10 mouse cellular contexts compared by ENCODE assay signal in genomic region chr12:113097040-113097439, GRCm38 (mm10). TPM values are rescaled to one million over a fixed set of nuclear protein-coding genes. Genes with fewer than 3 reads are reported as not detected.
DNase-seq lines count a peak whose midpoint lies in the region; ATAC-seq and TF ChIP-seq lines count a peak whose summit lies in the region.
"Had no signal": no experiment of that assay in that cellular context is flagged by ENCODE, and none has a peak within 500 bp of the region (broad histone marks: within the 10 kb centered on the region; RNA-seq: fewer than 3 reads in every experiment).

No protein-coding gene starts in this region.

- TF ChIP-seq CTCF in cortical plate, adult 2 months (IDR thresholded peaks at IDR 0.05; ENCODE audit: extremely low read depth, insufficient read depth, low read length): no peak

- peaks cover 41% of the 10 kb centered on the region for H3K4me1 ChIP-seq in heart, embryonic 15.5 days (replicated peaks)
- H3K4me1 ChIP-seq in cortical plate, adult 2 months (ENCODE audit: control insufficient read depth, insufficient read depth, low read length): peaks cover 9% of the 10 kb centered on the region
- H3K4me1 ChIP-seq in hindbrain, embryonic 12.5 days: peaks cover 33% of the 10 kb centered on the region
- peaks cover 42% of the 10 kb centered on the region for H3K4me1 ChIP-seq in midbrain, embryonic 13.5 days (replicated peaks)

- peak overlapping the region; percentile 98 for H3K9ac ChIP-seq in heart, embryonic 15.5 days
- H3K9ac ChIP-seq in hindbrain, embryonic 12.5 days: peak overlapping the region; percentile 99
- H3K9ac ChIP-seq in midbrain, embryonic 13.5 days (replicated peaks): peak overlapping the region; percentile 99

- peak overlapping the region; percentile 97 for H3K4me2 ChIP-seq in heart, embryonic 15.5 days
- peak overlapping the region; percentile 91 for H3K4me2 ChIP-seq in hindbrain, embryonic 12.5 days (replicated peaks)
- H3K4me2 ChIP-seq in midbrain, embryonic 13.5 days (replicated peaks): peak overlapping the region; percentile 93

- no peak for TF ChIP-seq POLR2A in cortical plate, adult 2 months (IDR thresholded peaks at IDR 0.05; ENCODE audit: extremely low read depth, insufficient read depth, low read length)

- H3K4me3 ChIP-seq in heart, embryonic 15.5 days: peak overlapping the region; percentile 99; the same call in 1 of the 2 replicates
- peak overlapping the region; percentile 93; the same call in 1 of the 2 replicates for H3K4me3 ChIP-seq in cortical plate, adult 2 months (ENCODE audit: insufficient read depth, low read length)
- H3K4me3 ChIP-seq in hindbrain, embryonic 12.5 days: peak overlapping the region; percentile 98; the same call in 1 of the 2 replicates
- peak overlapping the region; percentile 96 for H3K4me3 ChIP-seq in midbrain, embryonic 13.5 days (replicated peaks)

- no peak for DNase-seq in heart, postnatal 25 days (ENCODE audit: low spot score)
- DNase-seq in gastrocnemius, postnatal 36 days: no peak
- no peak for DNase-seq in testis, postnatal 14 days (ENCODE audit: low spot score)
- no peak for DNase-seq in MN1 (ENCODE audit: low spot score)

- intact Hi-C loops in heart, postnatal 25 days (cut with DNase I): no loop called here
- intact Hi-C loops in gastrocnemius, postnatal 36 days (cut with DNase I): no loop called here

- ATAC-seq in heart, embryonic 15.5 days (replicated peaks; ENCODE audit: insufficient number of reproducible peaks, insufficient read depth, low FRiP score, low read depth): no peak
- ATAC-seq in hindbrain, embryonic 12.5 days (ENCODE audit: low FRiP score): peak; percentile 3; the same call in 1 of the 2 replicates
- peak; percentile 12; the same call in 1 of the 2 replicates for ATAC-seq in midbrain, embryonic 13.5 days

- H3K27ac ChIP-seq in heart, embryonic 15.5 days: no peak overlapping the region
- no peak overlapping the region for H3K27ac ChIP-seq in cortical plate, adult 2 months (ENCODE audit: insufficient read depth, low read length)
- H3K27ac ChIP-seq in hindbrain, embryonic 12.5 days: no peak overlapping the region
- peak overlapping the region; percentile 84; the same call in 1 of the 2 replicates for H3K27ac ChIP-seq in midbrain, embryonic 13.5 days

- H3K27me3 ChIP-seq in heart, embryonic 15.5 days: 0 out of 2 replicates have a peak, but pooled peaks cover 3% of the 10 kb centered on the region
- no peaks in the 10 kb centered on the region for H3K27me3 ChIP-seq in hindbrain, embryonic 12.5 days
- H3K27me3 ChIP-seq in midbrain, embryonic 13.5 days: no peaks in the 10 kb centered on the region

- H3K9me3 ChIP-seq in heart, embryonic 15.5 days (replicated peaks): no peaks in the 10 kb centered on the region
- no peaks in the 10 kb centered on the region for H3K9me3 ChIP-seq in hindbrain, embryonic 12.5 days (replicated peaks)
- H3K9me3 ChIP-seq in midbrain, embryonic 13.5 days: no peaks in the 10 kb centered on the region

- H3K36me3 ChIP-seq in heart, embryonic 15.5 days: no peaks in the 10 kb centered on the region
- no peaks in the 10 kb centered on the region for H3K36me3 ChIP-seq in hindbrain, embryonic 12.5 days
- H3K36me3 ChIP-seq in midbrain, embryonic 13.5 days: no peaks in the 10 kb centered on the region

- WGBS in heart, embryonic 15.5 days: 81% methylated on average over 5 of the region's 5 CpGs
- WGBS in hindbrain, embryonic 12.5 days: 86% methylated on average over 5 of the region's 5 CpGs
- 83% methylated on average over 5 of the region's 5 CpGs for WGBS in midbrain, embryonic 13.5 days

RNA-seq across cellular contexts. Expression of gene Mta1, which starts 1.0 kb away (rescaled TPM):
- polyA plus RNA-seq in heart, embryonic 15.5 days (2015; fragmentation: Nextera tagmentation; extraction: Ambion mirVana): 11.3 and 11.4 TPM in 2 replicates
- total RNA-seq in heart, postnatal 25 days (2021): 10 to 100 TPM; 48.4 to 49.3 TPM
- 68.4 and 68.7 TPM in 2 replicates for polyA plus RNA-seq in cortical plate, adult 2 months (2012; rRNA removed)
- polyA plus RNA-seq in hindbrain, embryonic 12.5 days (2016; fragmentation: Nextera tagmentation; extraction: Ambion mirVana): 16.9 and 18.9 TPM in 2 replicates
- polyA plus RNA-seq in midbrain, embryonic 13.5 days (2015; fragmentation: Nextera tagmentation; extraction: Ambion mirVana): 17.2 and 17.4 TPM in 2 replicates
- total RNA-seq in gastrocnemius, postnatal 36 days (2021): 10 to 100 TPM; 32.3 to 36.1 TPM

RNA-seq across cellular contexts. Expression of gene Tex22, which starts 22.7 kb away (rescaled TPM):
- not detected in 2 replicates for polyA plus RNA-seq in heart, embryonic 15.5 days (2015; fragmentation: Nextera tagmentation; extraction: Ambion mirVana)
- not detected for total RNA-seq in heart, postnatal 25 days (2021)
- polyA plus RNA-seq in cortical plate, adult 2 months (2012; rRNA removed): 0.21 TPM in 1 of 2 replicates, not detected in the other
- not detected in 2 replicates for polyA plus RNA-seq in hindbrain, embryonic 12.5 days (2016; fragmentation: Nextera tagmentation; extraction: Ambion mirVana)
- polyA plus RNA-seq in midbrain, embryonic 13.5 days (2015; fragmentation: Nextera tagmentation; extraction: Ambion mirVana): 0.20 TPM in 1 of 2 replicates, not detected in the other
- under 1 TPM; 0.22 to 0.31 TPM for total RNA-seq in gastrocnemius, postnatal 36 days (2021)
- polyA plus RNA-seq: heart, embryonic 14.5 days; thymus, postnatal 0 days had no signal

RNA-seq across cellular contexts. Expression of gene Crip2, which starts 43.0 kb away (rescaled TPM):
- polyA plus RNA-seq in heart, embryonic 15.5 days (2015; fragmentation: Nextera tagmentation; extraction: Ambion mirVana): 1,571 and 1,711 TPM in 2 replicates
- 1,000 to 10,000 TPM; 1,410 to 1,505 TPM for total RNA-seq in heart, postnatal 25 days (2021)
- 263 and 281 TPM in 2 replicates for polyA plus RNA-seq in cortical plate, adult 2 months (2012; rRNA removed)
- polyA plus RNA-seq in hindbrain, embryonic 12.5 days (2016; fragmentation: Nextera tagmentation; extraction: Ambion mirVana): 217 and 245 TPM in 2 replicates
- 360 TPM in 2 replicates for polyA plus RNA-seq in midbrain, embryonic 13.5 days (2015; fragmentation: Nextera tagmentation; extraction: Ambion mirVana)
- 10 to 100 TPM; 30.9 to 39.3 TPM for total RNA-seq in gastrocnemius, postnatal 36 days (2021)

RNA-seq across cellular contexts. Expression of gene Crip1, which starts 49.1 kb away (rescaled TPM):
- 646 and 685 TPM in 2 replicates for polyA plus RNA-seq in heart, embryonic 15.5 days (2015; fragmentation: Nextera tagmentation; extraction: Ambion mirVana)
- total RNA-seq in heart, postnatal 25 days (2021): 100 to 1,000 TPM; 178 to 211 TPM
- polyA plus RNA-seq in cortical plate, adult 2 months (2012; rRNA removed): 67.6 and 70.7 TPM in 2 replicates
- polyA plus RNA-seq in hindbrain, embryonic 12.5 days (2016; fragmentation: Nextera tagmentation; extraction: Ambion mirVana): 84.5 and 90.8 TPM in 2 replicates
- 31.0 and 35.1 TPM in 2 replicates for polyA plus RNA-seq in midbrain, embryonic 13.5 days (2015; fragmentation: Nextera tagmentation; extraction: Ambion mirVana)
- total RNA-seq in gastrocnemius, postnatal 36 days (2021): 10 to 100 TPM; 73.5 to 88.6 TPM

RNA-seq across cellular contexts. Expression of gene Tedc1, which starts 59.2 kb away (rescaled TPM):
- polyA plus RNA-seq in heart, embryonic 15.5 days (2015; fragmentation: Nextera tagmentation; extraction: Ambion mirVana): 15.4 and 31.7 TPM in 2 replicates
- under 1 TPM; 0.61 to 0.83 TPM for total RNA-seq in heart, postnatal 25 days (2021)
- 1.0 and 2.0 TPM in 2 replicates for polyA plus RNA-seq in cortical plate, adult 2 months (2012; rRNA removed)
- polyA plus RNA-seq in hindbrain, embryonic 12.5 days (2016; fragmentation: Nextera tagmentation; extraction: Ambion mirVana): 34.1 and 38.5 TPM in 2 replicates
- 21.3 and 21.6 TPM in 2 replicates for polyA plus RNA-seq in midbrain, embryonic 13.5 days (2015; fragmentation: Nextera tagmentation; extraction: Ambion mirVana)
- total RNA-seq in gastrocnemius, postnatal 36 days (2021): under 1 TPM; 0.56 to 0.67 TPM
